Mouse (Mus musculus) right cerebral cortex, postnatal 25 days (tissue): ENCODE data around the gene Gm20683.
"Not testable (repeated sequence)": the region's sequence is repeated elsewhere in the genome, so short reads cannot be mapped to it uniquely, and the experiment has no call there.

Source experiments
- DNase-seq: peaks from one replicate; pipeline ENCODE4 v3.0.0; 2022

The Gm20683 gene

DNA sequence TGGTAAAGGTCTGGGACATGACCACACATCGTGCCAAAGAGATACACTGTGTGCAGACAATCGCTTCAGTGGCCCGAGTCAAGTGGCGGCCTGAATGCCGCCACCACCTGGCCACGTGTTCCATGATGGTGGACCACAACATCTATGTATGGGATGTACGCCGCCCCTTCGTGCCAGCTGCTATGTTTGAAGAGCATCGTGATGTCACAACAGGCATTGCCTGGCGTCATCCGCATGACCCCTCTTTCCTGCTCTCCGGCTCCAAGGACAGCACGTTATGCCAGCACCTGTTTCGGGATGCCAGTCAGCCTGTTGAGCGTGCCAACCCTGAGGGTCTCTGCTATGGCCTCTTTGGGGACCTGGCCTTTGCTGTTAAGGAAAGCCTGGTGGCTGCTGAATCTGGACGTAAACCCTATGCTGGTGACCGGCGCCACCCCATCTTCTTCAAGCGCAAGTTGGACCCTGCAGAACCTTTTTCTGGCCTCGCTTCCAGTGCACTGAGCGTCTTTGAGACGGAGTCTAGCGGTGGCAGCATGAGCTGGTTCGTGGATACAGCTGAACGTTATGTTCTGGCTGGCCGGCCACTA lies 15.5 kb downstream of the Gm20683 start:
- DNase-seq: no peak

DNA sequence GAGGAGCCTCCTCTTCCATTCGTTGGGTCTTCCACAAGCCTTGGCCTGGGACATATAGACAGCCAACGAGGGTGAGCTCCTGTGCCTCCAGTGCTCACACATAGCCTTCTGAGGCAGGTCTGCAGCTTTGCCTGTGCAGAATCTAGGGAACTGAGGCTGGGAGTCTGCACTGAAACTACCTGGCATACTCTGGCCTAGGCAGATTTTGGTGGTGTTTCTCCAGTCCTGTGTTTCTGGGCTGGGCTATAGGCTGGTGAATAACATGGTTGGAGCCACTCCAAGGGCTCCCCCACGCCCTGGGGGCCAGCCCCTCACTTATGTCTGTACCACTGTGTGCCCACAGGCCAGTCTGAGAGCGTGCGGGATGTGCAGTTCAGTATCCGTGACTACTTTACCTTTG lies 16.3 kb downstream of the Gm20683 start:
- no peak for DNase-seq

DNA sequence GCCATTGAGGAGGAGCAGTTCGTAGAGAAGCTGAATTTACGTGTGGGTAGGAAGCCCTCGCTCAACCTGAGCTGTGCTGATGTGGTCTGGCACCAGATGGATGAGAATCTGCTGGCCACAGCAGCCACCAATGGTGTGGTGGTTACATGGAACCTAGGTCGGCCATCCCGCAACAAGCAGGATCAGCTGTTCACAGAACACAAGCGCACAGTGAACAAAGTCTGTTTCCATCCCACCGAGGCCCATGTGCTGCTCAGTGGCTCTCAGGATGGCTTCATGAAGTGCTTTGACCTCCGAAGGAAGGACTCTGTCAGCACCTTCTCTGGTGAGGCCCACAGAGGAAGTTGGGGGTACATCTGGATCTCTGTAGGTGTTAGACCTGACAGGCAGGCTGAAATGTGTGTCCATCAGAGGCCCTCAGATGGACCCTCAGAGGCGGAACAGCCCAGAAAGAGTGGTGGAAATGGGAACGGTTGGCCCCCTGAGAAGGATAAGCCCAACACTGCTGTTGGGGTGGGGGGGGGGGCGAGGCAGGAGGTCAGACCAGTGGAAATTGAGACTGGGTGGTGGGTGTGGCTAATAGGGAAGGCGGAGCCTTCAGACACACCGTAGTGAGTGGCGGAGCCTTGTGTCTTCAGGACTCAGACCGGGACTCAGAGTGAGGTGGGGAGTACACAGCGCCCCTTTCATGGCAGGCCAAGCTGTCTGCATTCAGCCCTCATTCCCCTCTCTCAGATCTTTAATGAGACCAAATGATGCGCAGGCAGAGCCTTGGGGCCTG lies 17.0 kb downstream of the Gm20683 start:
- no peak for DNase-seq

DNA sequence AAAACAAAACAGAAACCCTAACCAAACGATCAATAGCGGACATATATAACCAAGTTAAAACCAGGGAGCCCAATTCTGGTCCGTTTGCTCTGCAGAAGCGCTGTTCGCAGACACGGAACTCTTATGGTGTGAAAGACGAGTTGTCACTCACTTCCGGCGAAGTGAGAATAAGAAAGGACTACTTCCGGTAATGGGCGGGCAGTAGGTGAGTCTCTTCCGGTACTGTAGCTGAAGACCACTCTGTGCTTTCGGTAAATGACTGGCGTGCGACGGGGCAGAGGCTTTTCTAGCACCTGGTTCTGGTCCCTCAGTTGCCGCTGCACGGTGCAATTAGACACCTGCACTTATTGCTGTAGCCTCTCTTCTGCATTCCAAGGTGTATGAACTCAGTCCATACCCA lies 18.1 kb downstream of the Gm20683 start, which contains the start of gene Wdr24:
Gene Wdr24, plus strand, starts transcription at position 176 of the 400 bp plus-strand sequence.
- peak; percentile 72 for DNase-seq

DNA sequence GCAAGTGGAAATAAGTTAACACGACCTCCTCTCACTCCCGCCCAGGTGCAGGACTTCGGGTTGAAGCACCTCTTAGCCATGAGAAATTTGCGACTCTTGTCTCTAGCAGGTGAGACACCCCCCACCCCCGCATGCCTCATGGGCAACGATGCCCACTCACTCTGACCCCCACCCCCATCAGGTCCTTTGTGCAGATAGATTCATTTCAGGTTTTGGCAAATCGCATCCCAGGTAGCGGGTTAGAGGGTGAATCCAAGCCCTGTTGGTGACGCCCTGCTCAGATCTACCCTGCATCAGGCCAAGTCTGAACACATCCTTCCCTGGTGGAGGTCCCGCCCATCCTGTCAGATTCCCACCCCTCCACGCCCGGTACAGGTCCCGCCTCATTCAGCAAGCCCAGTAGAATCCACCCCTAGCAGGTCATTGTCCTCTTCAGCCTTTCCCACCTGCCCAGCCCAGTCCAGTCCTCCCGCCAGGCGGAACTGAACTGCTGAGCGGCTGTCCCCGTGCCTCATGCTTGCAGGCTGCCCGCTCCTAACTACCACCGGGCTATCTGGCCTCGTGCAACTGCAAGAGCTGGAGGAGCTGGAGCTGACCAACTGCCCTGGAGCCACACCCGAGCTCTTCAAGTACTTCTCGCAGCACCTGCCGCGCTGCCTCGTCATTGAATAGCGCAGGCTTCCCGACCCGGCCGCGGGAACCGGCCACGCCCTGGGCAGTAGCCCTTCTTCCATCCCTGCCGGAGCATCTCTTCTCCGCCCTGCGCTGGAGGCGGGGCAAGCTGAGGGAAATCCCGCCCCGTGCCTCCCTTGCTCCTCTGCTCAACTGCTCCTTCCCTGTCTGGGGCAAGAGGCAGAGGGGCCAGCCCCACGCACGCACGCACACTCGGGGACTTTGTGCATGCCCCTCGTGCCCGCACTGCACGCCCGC lies 22.4 kb downstream of the Gm20683 start:
- no peak for DNase-seq

DNA sequence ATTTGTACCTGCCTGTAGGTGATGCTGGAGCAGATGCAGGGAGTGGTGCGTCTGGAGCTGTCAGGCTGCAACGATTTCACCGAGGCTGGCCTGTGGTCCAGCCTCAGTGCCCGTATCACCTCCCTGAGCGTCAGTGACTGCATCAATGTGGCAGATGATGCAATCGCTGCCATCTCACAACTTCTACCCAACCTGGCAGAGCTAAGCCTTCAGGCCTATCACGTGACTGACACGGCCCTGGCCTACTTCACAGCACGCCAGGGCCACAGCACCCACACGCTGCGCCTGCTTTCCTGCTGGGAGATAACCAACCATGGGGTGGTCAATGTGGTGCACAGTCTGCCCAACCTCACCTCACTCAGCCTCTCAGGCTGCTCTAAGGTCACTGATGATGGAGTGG lies 23.9 kb downstream of the Gm20683 start:
- no peak for DNase-seq

DNA sequence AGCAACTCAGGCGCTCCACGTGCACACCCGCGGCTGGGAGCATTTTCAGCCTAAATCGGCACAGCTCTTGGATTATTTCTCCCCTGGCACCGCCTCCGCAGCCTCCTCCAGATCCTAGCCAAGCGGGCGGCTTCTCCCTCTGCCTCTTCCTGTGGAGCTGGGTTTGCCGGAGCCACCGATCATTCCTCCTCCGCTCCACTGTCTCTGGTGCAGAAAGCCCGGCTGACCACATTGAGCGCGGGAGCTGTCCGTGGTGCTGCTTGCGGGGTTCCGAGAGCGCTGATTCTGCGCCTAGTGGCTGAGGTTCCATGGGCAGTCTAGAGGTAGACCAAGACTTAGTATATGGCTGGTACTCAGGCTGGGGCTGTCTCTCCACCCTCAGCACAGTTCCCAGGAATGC lies 28.1 kb downstream of the Gm20683 start:
- DNase-seq: peak; percentile 88

DNA sequence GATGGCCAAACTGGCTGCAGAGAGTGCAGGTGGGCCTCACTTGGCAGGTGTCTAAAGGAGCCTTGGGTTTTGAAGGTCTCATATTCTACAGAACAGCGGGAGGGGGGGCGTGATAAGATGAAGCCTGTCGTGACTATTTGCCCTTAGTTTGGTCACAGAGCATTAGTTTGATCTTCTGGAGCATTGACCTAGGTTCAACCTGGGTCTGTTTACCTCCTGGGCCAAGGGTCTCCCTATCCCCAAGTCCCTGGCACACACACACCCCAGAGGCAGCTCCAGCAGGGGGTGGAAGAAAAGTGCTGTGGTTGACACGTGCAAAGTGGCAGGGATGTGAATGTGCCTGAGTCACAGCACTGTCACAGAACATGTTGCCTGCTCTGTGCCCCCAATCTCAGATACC lies 30.7 kb downstream of the Gm20683 start:
- DNase-seq: no peak

DNA sequence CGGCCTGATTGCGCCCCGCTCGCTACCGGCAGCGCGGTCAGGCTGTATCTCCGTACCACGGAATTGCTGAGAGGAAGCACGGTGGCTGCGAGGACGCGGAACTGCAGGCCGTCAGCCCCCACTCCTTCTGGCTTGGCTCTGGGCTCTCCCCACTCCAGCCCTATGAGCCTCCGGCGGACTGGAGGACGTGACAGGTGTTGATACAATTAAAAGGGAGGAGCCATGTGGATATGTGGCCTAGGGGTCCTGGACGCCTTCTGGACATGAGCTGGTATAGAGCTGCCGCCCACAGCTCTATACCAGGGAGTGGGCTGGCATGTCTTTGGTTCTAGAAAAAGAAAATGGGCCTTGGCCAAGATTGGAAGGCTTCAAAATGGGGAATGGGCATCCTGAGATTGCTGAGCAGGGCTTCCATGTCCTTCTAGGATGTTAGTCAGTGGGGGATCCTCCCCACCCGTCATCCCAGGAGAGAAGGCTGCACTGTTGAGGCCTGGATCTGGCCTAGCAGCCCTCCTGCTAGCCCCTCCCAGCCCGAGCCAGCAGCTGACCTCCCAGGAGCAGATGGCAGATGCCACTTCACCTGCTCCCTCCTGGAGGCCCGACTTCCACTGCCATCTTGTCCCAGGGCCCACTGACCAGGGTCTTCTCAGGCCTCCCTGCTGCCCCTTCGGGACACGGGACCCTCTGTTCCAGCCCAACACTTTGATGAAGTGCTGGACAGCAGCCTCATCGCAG lies 31.8 kb downstream of the Gm20683 start:
- DNase-seq: peak; percentile 64

DNA sequence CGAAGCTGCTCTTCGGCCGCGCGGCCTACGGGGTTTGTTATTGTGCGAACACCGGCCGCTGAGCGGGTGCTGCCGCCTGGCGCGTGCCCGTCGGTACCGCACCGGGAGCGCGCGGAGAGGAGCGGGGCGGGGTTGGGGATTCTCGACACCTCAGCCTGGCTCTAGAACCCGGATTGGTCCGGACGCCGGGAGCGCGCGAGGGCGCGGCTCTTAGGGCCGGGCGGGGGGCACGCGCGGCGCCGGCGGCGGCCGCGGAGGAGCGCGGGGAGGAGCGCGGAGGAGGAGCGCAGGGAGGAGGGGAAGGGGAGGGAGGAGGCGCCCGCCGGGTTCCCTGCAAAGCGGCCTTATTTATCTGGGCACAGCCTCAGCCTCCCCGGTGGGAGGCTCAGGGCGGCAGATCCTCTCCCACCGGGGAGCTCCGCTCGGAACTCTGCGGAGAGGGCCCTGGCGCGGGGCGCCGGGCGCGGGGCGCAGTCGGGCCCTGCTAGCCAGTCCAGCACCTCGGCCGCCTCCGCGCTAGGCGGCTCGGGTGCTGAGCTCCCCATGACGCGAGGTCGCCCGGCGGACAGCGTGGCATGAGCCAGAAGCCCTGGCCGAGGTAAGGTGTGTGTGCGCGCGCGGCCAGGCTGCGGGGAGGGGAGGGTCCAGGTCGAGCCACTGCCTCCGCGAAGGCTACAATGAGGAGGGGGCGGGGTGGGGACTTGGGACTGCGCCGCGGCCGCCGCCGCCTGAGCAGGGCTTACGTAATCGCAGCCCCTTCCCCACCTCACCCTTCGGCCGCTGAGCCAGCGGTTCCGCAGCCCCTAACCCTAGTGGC lies 32.6 kb downstream of the Gm20683 start, which contains the start of gene Fbxl16:
Gene Fbxl16, plus strand, starts transcription at position 297 of the 817 bp plus-strand sequence.
- peak; percentile 94 for DNase-seq

DNA sequence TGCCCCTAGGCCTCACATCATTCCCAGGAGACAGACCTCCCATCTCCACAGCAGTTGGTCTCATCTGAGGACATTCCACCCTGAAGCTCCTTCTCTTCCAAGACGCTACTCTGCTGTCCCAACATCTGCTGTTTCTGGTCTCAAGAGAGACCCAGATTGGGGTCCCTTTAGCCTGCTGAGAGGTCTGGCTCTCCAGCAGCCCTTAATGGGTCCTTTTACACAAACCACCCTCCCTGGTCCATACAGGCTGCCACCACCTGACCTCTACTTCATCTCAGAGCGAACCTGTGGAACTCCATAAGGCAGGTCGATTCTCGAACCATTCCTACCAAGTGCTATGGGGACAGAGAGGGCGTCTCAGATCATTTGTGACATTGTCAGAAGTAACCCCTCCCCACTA lies 33.5 kb downstream of the Gm20683 start:
- no peak for DNase-seq

DNA sequence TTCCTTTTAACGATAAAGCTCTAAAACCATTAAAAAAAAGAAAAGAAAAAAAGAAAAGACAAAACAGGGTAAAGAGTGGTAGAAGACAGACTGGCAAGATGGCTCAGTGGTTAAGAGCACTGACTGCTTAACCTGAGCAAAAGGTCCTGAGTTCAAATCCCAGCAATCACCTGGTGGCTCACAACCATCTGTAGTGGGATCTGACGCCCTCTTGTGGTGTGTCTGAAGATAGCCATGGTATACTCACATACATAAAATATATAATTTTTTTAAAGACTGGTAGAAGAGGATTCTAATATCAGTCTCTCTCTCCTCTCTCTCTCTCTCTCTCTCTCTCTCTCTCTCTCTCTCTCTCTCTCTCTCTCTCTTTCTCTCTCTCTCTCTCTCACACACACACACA lies 34.1 kb downstream of the Gm20683 start:
- DNase-seq: not testable (repeated sequence)

DNA sequence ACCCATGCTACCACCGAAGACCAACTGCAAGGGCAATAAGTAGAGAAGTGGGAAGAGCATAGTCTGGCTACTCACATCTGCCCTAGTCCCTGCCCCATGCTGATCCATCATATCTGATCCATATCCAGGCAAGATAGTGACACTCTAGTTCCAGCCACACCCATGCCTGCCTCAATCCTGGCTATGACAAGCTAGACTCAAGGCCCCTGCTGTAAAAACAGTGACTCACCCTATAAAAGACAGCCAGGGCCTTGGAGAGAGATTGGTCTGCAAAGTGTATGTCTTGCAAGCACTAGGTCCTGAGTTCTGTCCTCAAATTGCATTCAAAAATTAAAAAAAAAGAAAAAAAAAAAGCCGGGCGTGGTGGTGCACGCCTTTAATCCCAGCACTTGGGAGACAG lies 35.1 kb downstream of the Gm20683 start:
- no peak for DNase-seq

DNA sequence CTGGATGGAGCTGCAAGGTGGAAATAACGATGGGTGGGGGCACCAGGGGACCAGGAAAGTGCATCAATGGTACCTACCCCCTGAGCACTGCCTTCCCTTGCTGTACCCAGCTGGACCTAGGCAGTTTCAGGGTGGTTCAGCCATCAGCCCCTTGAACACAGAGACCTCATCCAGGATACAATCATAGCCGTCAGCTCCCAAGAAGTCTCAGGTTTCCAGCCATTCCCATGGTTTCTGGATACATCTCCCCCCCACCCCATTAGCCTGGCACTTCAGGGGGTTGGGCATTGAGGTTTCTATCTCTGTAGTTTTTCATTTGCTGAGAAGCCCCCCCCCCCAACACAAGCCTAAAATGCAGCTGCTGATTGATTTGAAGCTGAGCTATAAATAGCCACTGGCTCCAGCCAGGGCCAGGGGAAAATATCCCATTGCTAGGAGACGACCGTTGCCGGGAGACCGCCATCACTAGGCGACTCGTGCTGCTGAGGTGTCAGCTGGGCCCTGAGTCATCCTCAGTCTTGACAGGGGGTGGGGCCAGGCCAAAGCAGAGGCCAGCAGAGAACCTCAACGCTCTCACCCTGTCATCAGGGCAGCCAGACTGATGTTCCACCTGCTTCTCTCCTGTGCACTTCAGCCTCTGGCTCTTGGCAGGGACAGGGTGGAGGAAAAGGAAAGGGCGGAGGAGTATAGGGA lies 38.6 kb downstream of the Gm20683 start:
- DNase-seq: peak; percentile 85

DNA sequence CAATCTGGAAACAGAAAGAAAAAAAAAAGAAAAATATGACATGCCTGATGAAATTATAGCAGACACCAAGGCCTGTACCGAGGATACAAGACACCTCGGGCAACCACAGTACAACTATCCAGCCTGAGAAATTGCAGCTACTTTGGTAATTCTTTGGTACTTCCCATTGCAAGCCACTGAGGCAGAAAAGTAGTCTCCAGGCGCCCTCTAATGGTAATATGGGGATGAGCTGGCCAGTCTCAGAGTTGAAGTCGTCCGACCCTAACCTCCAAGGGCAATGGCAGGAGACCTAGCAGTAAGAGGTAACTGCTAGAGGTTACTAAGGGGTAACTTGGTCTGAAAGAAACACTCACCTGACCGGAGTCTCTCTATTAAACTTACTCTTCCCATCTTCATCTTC lies 40.5 kb downstream of the Gm20683 start:
- DNase-seq: no peak

DNA sequence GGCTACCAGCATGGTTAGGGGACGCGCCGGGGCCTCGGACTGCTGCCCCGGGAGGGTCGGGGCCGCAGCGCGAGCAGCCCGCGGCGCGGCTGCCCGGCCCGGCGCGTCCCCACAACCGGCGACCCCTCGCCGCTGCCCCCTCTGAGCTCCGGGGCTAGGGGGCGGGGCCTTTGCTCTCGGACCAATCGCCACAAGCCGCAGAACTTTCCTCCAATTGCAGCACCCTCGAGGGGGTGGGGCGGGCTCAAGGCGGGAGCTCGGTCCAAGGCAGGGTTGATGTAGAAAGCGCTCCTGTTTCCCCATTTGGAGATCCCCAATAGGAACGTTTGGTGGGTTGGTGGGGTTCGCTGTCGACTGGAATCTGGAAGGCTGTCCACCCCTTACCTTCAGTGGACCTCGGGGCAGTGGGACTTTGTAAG lies 44.6 kb downstream of the Gm20683 start, which contains the start of gene Metrn:
Gene Metrn, minus strand, starts transcription at position 186 of the 419 bp plus-strand sequence.
- DNase-seq: peak; percentile 77

DNA sequence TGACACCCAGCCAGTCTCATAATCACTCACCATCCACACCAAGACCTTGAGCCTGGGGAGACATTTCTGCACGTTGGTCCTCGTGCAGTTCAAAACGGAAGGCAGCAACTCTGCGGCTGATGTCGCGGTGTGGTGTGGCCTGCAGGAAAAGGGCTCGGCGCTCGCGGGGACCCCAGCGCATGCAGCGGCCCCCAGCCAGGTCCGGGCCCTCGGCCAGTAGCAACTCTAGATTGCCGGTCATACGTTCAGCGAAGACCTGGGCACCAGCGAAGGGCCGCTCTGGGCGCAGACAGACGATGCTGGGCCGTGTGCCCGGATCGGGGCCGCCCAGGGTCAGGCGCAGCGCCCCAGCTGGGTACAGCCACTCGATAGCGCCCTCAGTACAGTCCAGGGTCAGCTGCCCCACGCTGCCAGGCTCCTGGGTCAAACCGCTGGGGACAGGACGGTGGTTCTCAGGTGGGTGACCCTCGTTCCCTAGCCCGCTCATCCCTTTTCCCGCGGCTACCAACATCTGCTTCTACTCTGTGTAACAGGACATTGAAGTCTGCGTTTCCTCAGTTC lies 45.3 kb downstream of the Gm20683 start:
- DNase-seq: no peak

DNA sequence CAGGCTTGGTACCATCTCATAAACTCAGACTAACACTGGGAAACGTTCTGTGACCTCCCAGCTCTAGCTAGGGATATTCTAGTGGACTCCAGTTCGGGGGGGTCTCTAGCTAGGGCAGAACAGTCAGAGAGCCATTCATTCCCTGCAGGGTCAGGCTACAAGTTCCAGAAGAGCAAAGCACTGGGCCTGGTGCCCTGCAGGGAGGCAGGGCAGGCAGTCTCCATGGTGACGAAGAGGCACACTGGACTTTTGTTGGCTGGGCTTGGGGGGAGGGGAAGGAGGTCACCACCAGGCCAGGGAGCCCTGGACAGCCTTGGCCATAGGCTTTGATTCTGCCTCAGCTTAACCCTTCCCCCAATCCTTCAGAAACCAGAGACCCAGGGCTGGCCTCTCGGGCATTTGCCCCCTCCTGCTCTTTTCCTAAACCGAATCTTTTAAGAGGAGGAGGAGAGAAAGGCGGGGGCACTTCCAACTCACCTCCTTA lies 45.9 kb downstream of the Gm20683 start, which contains the start of gene AC134908.4:
Gene AC134908.4, minus strand, starts transcription at position 51 of the 484 bp plus-strand sequence.
- DNase-seq: peak; percentile 62

DNA sequence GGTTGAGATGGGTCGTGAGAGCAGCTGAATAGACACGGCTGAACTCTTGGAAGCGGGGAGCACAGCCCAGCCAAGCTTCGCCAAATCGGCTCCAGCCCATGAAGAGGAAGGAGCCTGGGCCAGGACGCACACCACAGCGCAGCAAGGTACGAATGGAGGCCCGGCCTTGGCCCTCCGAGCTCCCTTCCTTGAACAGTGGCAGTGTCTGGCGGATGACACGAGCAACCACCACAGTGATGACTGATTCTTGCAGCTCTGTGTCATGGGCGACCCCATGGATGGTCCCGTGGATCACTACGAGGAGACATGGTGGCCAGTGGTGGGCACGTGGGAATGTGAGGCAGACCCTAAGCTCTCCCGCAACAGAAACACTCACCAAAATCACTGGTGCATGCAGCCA lies 46.6 kb downstream of the Gm20683 start:
- no peak for DNase-seq

DNA sequence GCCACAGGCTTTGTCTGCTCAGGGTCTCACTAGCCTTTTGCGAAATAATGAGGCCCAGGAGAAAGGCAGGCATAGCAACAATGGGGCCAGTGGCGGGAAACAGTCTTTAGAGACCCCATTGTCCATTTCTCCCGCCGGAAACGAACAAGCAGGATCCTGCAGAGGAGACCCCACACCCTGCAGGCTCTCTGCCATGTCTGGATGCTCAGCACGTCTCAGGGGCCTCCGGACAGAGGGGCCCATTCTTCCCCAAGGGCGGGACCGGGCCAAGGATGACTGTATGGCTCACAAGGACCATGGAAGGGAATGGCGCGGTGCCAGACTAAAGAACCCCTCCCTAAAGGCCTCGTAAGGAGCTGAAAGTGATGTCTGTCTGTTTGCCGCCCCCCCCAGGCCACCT lies 47.4 kb downstream of the Gm20683 start:
- no peak for DNase-seq
